Mouse (Mus musculus): Measurements from ENCODE around the gene Pex11a. TPM values are rescaled to one million over a fixed set of nuclear protein-coding genes. Genes with fewer than 3 reads are reported as not detected.
A peak's percentile ranks its signal among the peaks of the same experiment; 100 is the strongest.
"Not testable (repeated sequence)": the region's sequence is repeated elsewhere in the genome, so short reads cannot be mapped to it uniquely, and the experiment has no call there.

The Pex11a gene
- polyA plus RNA-seq (2015; fragmentation: Nextera tagmentation; extraction: Ambion mirVana): 16.9 and 18.8 TPM in 2 replicates

- Histone ChIP-seq H3K4me3 (peak within 1 kb of the TSS; percentile 78), H3K27me3 (no peaks in the 10 kb centered on the region), H3K36me3 (no peaks in the 10 kb centered on the region), H3K9ac (replicated peaks) (peak within 1 kb of the TSS; percentile 63), H3K4me1 (peaks cover 7% of the 10 kb centered on the region), H3K9me3 (no peaks in the 10 kb centered on the region), H3K4me2 (replicated peaks) (peak within 1 kb of the TSS; percentile 92), H3K27ac (replicated peaks) (no peak within 1 kb of the TSS)
- peak; percentile 92 for ATAC-seq (replicated peaks)
- 2% methylated on average over 46 of the region's 46 CpGs for WGBS
Measured at GRCm38 (mm10) chr7:79742659-79743536, at the start of gene Pex11a, which contains the start of gene Wdr93. Gene Pex11a, minus strand, starts transcription at chr7:79743131. Gene Wdr93, plus strand, starts transcription at chr7:79743163.

- H3K4me3 ChIP-seq; H3K27ac ChIP-seq (replicated peaks); H3K9ac ChIP-seq (replicated peaks); H3K9me3 ChIP-seq; H3K36me3 ChIP-seq; H3K4me2 ChIP-seq (replicated peaks); ATAC-seq (replicated peaks): not testable (repeated sequence)
- H3K27me3 ChIP-seq: peaks cover 36% of the 10 kb centered on the region
- H3K4me1 ChIP-seq: peaks cover 16% of the 10 kb centered on the region
- 26% methylated on average over 2 of the region's 2 CpGs for whole genome bisulfite sequencing
Measured at GRCm38 (mm10) chr7:79789812-79790211, 46.9 kb upstream of the Pex11a start.

DNA sequence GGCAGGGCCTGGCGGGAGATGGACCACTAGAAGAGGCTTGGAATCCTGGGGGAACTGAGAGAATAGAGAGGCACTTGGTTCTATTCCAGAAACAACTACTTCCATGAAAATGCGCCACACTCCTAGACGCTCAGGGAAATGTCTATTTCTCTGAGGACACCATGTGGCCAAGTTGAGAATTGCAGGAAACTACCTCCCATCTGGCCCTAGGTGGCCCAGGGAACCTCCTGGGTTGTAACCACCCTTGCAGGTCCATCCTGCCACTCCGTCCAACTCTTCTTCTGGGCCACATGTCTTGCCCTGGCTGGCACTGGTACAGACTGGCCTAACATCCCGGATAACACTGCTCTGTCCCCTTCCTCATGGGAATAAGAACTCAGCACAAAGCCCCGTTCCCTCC lies 43.4 kb upstream of the Pex11a start:
- Histone ChIP-seq H3K27ac (replicated peaks) (no peak overlapping the region), H3K9ac (replicated peaks) (no peak overlapping the region), H3K4me1 (no peaks in the 10 kb centered on the region), H3K36me3 (no peaks in the 10 kb centered on the region), H3K9me3 (no peaks in the 10 kb centered on the region), H3K4me2 (replicated peaks) (no peak overlapping the region), H3K4me3 (no peak overlapping the region), H3K27me3 (peaks cover 7% of the 10 kb centered on the region)
- peak; percentile 51; the same call in 1 of the 2 replicates for ATAC-seq (replicated peaks)
- WGBS: 26% methylated on average over 6 of the region's 6 CpGs

DNA sequence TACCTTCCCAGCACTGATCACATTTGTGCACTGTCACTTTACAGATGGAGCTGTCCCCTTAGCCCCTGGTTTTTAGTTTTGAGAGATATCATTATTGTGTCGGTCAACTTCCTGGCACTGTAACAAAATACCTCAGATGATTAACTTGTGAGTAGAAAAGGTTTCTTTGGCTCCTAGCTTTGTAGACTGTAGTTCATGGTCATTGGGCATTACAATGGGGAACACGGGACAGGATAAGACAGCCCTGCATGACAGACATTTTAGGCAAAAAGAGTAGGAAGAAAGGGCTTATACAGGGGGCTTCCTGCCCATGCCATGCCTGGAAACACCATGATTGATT lies 39.6 kb upstream of the Pex11a start:
- Histone ChIP-seq H3K27ac (replicated peaks) (no peak overlapping the region), H3K9me3 (no peaks in the 10 kb centered on the region), H3K9ac (replicated peaks) (no peak overlapping the region), H3K36me3 (no peaks in the 10 kb centered on the region), H3K4me3 (no peak overlapping the region), H3K27me3 (no peaks in the 10 kb centered on the region), H3K4me1 (no peaks in the 10 kb centered on the region), H3K4me2 (replicated peaks) (no peak overlapping the region)
- 86% methylated on average over 2 of the region's 2 CpGs for WGBS
- ATAC-seq (replicated peaks): no peak

GRCm38 (mm10) chr7:79781826-79782515 lies 39.0 kb upstream of the Pex11a start:
- no peaks in the 10 kb centered on the region for H3K4me1 ChIP-seq
- H3K4me2 ChIP-seq (replicated peaks): no peak overlapping the region
- H3K27ac ChIP-seq (replicated peaks): no peak overlapping the region
- H3K9me3 ChIP-seq: no peaks in the 10 kb centered on the region
- no peaks in the 10 kb centered on the region for H3K27me3 ChIP-seq
- no peak overlapping the region for H3K4me3 ChIP-seq
- no peaks in the 10 kb centered on the region for H3K36me3 ChIP-seq
- H3K9ac ChIP-seq (replicated peaks): no peak overlapping the region
- 78% methylated on average over 11 of the region's 11 CpGs for WGBS
- no peak for ATAC-seq (replicated peaks)

GRCm38 (mm10) chr7:79780647-79781626 lies 38.0 kb upstream of the Pex11a start:
- H3K9ac ChIP-seq (replicated peaks): peak overlapping the region; percentile 33
- ATAC-seq (replicated peaks): peak; percentile 51; the same call in 1 of the 2 replicates
- no peaks in the 10 kb centered on the region for H3K36me3 ChIP-seq
- H3K4me1 ChIP-seq: no peaks in the 10 kb centered on the region
- peak overlapping the region; percentile 13; the same call in 1 of the 2 replicates for H3K4me3 ChIP-seq
- H3K27me3 ChIP-seq: no peaks in the 10 kb centered on the region
- H3K27ac ChIP-seq (replicated peaks): no peak overlapping the region
- 34% methylated on average over 16 of the region's 16 CpGs for WGBS
- H3K9me3 ChIP-seq: no peaks in the 10 kb centered on the region
- peak overlapping the region; percentile 34 for H3K4me2 ChIP-seq (replicated peaks)

GRCm38 (mm10) chr7:79771561-79772512 lies 28.9 kb upstream of the Pex11a start:
- H3K4me1 ChIP-seq: no peaks in the 10 kb centered on the region
- no peak overlapping the region for H3K9ac ChIP-seq (replicated peaks)
- H3K27me3 ChIP-seq: no peaks in the 10 kb centered on the region
- H3K4me3 ChIP-seq: no peak overlapping the region
- no peaks in the 10 kb centered on the region for H3K36me3 ChIP-seq
- H3K27ac ChIP-seq (replicated peaks): no peak overlapping the region
- H3K9me3 ChIP-seq: no peaks in the 10 kb centered on the region
- ATAC-seq (replicated peaks): no peak
- WGBS: 48% methylated on average over 15 of the region's 15 CpGs
- H3K4me2 ChIP-seq (replicated peaks): no peak overlapping the region

DNA sequence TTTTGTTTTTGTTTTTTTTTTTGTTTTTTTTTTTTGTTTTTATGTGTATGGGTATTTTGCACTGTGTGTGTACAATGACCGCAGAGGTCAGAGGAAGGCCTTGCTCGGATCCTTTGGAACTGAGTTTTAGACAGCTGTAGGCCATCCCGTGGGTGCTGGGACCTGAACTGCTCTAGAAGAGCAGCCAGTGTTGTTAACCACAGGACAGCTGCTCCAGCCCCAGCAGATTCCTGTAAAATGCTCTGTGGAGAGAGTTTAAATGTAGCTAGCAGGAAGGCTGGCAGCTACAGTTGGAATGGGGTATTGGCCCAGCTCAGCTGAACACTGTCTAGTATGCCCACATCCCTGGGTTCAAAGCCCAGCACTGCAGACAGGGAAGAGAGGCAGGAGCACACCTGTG lies 26.7 kb upstream of the Pex11a start:
- H3K9ac ChIP-seq (replicated peaks): no peak overlapping the region
- no peaks in the 10 kb centered on the region for H3K36me3 ChIP-seq
- no peak overlapping the region for H3K27ac ChIP-seq (replicated peaks)
- H3K4me1 ChIP-seq: no peaks in the 10 kb centered on the region
- H3K4me2 ChIP-seq (replicated peaks): no peak overlapping the region
- 93% methylated on average over 3 of the region's 3 CpGs for WGBS
- H3K4me3 ChIP-seq: no peak overlapping the region
- no peak for ATAC-seq (replicated peaks)
- no peaks in the 10 kb centered on the region for H3K9me3 ChIP-seq
- H3K27me3 ChIP-seq: no peaks in the 10 kb centered on the region

- 50% methylated on average over 1 of the region's 1 CpGs for WGBS
- H3K4me1 ChIP-seq: no peaks in the 10 kb centered on the region
- no peaks in the 10 kb centered on the region for H3K27me3 ChIP-seq
- no peak overlapping the region for H3K9ac ChIP-seq (replicated peaks)
- ATAC-seq (replicated peaks): no peak
- no peak overlapping the region for H3K4me3 ChIP-seq
- no peaks in the 10 kb centered on the region for H3K9me3 ChIP-seq
- H3K36me3 ChIP-seq: no peaks in the 10 kb centered on the region
- H3K27ac ChIP-seq (replicated peaks): no peak overlapping the region
- no peak overlapping the region for H3K4me2 ChIP-seq (replicated peaks)
Measured at GRCm38 (mm10) chr7:79765991-79766390, 23.1 kb upstream of the Pex11a start.

DNA sequence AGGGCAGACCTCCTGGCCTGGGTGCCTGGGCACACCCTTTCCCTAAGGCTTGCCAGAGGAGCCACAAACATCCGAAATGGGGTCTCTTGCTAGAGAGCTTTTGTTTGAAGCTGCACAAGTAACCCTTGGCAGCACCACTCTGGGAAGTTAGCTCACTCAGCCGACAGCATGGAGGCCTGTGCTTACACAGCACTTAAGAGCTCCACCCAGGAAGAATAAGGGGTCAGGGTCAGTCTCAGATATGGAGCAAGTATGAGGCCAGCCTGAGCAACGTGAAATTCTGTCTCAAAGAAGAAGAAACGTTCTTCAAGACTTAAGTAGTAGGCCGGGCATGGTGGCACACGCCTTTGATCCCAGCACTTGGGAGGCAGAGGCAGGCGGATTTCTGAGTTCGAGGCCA lies 19.2 kb upstream of the Pex11a start:
- Histone ChIP-seq H3K4me1 (no peaks in the 10 kb centered on the region), H3K9me3 (no peaks in the 10 kb centered on the region), H3K4me2 (replicated peaks) (no peak overlapping the region), H3K27me3 (no peaks in the 10 kb centered on the region), H3K4me3 (no peak overlapping the region), H3K9ac (replicated peaks) (no peak overlapping the region), H3K27ac (replicated peaks) (no peak overlapping the region), H3K36me3 (no peaks in the 10 kb centered on the region)
- no peak for ATAC-seq (replicated peaks)
- WGBS: 81% methylated on average over 8 of the region's 8 CpGs

All from forebrain, embryonic 15.5 days (tissue).